Mouse (Mus musculus) MEL (cell line): ENCODE results near the gene Tbcd. TPM values are rescaled to one million over a fixed set of nuclear protein-coding genes. Genes with fewer than 3 reads are reported as not detected.

ENCODE experiments used
- DNase-seq: peaks from one replicate; pipeline ENCODE4 v3.0.0; 2011; ENCODE audit warnings: low read depth, low spot score
- H3K27ac ChIP-seq: 2 replicates; pipeline ENCODE4 v1.5.1; 2012; ENCODE audit warnings: low read depth, mild to moderate bottlenecking, control low read depth, low read length, moderate library complexity; ENCODE audit not compliant: control insufficient read depth
- H3K27me3 ChIP-seq, 2 experiments: fragments of 150-350 bp in 1 of 2; sonication (generic) in 1 of 2; 2 replicates each; pipeline ENCODE4 v1.6.1; 2012; ENCODE audit warnings: low read length in 2 of 2, mild to moderate bottlenecking in 2 of 2, improper control_type of control experiment in 1 of 2, moderate library complexity in 1 of 2; ENCODE audit not compliant: insufficient read depth in 2 of 2, control insufficient read depth in 1 of 2
- H3K36me3 ChIP-seq, 2 experiments: 2 replicates each; pipeline ENCODE4 v1.6.1; 2012 to 2014; ENCODE audit warnings: low read length in 2 of 2, improper control_type of control experiment in 1 of 2, inconsistent platforms in 1 of 2, mild to moderate bottlenecking in 1 of 2; ENCODE audit not compliant: insufficient read depth in 2 of 2, control insufficient read depth in 1 of 2
- H3K4me1 ChIP-seq, 2 experiments: fragments of 150-350 bp in 1 of 2; sonication (generic) in 1 of 2; 2 replicates each; pipeline ENCODE4 v1.6.1; 2012; ENCODE audit warnings: low read length in 2 of 2, improper control_type of control experiment in 1 of 2, mild to moderate bottlenecking in 1 of 2; ENCODE audit not compliant: insufficient read depth in 2 of 2, control insufficient read depth in 1 of 2
- H3K4me3 ChIP-seq, 2 experiments: fragments of 150-350 bp in 1 of 2; sonication (generic) in 1 of 2; 2 replicates each; pipeline ENCODE4 v1.5.1; 2012; ENCODE audit warnings: low read depth in 2 of 2, low read length in 2 of 2, mild to moderate bottlenecking in 2 of 2, moderate library complexity in 2 of 2, control low read depth in 1 of 2, improper control_type of control experiment in 1 of 2; ENCODE audit not compliant: control insufficient read depth in 1 of 2, insufficient read depth in 1 of 2
- H3K79me2 ChIP-seq: 2 replicates; pipeline ENCODE4 v1.6.1; 2012; ENCODE audit warnings: mild to moderate bottlenecking, low read length, moderate library complexity; ENCODE audit not compliant: control insufficient read depth, poor library complexity, insufficient read depth
- H3K9ac ChIP-seq: 2 replicates; pipeline ENCODE4 v1.6.1; 2012; ENCODE audit warnings: low read depth, mild to moderate bottlenecking, control low read depth, low read length, moderate library complexity; ENCODE audit not compliant: control insufficient read depth, poor library complexity, severe bottlenecking
- H3K9me3 ChIP-seq: fragments of 150-350 bp; sonication (generic); replicated peaks from 2 replicates; pipeline ENCODE4 v1.6.1; 2012; ENCODE audit warnings: mild to moderate bottlenecking, low read length, improper control_type of control experiment, moderate library complexity; ENCODE audit not compliant: insufficient read depth
- BHLHE40 ChIP-seq: IDR thresholded peaks from 2 replicates; pipeline ENCODE4 v1.6.1; 2012; ENCODE audit warnings: low read depth, mild to moderate bottlenecking, inconsistent platforms, low read length, improper control_type of control experiment, borderline replicate concordance
- CHD1 ChIP-seq: IDR thresholded peaks from 2 replicates; pipeline ENCODE4 v1.6.1; 2012; ENCODE audit warnings: low read depth, mild to moderate bottlenecking, inconsistent platforms, low read length, improper control_type of control experiment
- CHD2 ChIP-seq: IDR thresholded peaks from 2 replicates; pipeline ENCODE4 v1.6.1; 2011; ENCODE audit warnings: low read length, improper control_type of control experiment
- CTCF ChIP-seq, 3 experiments: IDR thresholded peaks in 2 of 3; conservative IDR thresholded peaks in 1 of 3; 2 replicates each; pipeline ENCODE4 v1.5.1; 2011 to 2012; ENCODE audit warnings: low read length in 3 of 3, low read depth in 2 of 3, mild to moderate bottlenecking in 2 of 3, improper control_type of control experiment in 1 of 3, inconsistent platforms in 1 of 3, mixed read lengths in 1 of 3, moderate library complexity in 1 of 3; ENCODE audit not compliant: control insufficient read depth in 1 of 3, insufficient read depth in 1 of 3, poor library complexity in 1 of 3, severe bottlenecking in 1 of 3
- E2F4 ChIP-seq: IDR thresholded peaks from 2 replicates; pipeline ENCODE4 v1.6.1; 2011; ENCODE audit warnings: low read depth, low read length, improper control_type of control experiment, borderline replicate concordance
- EP300 ChIP-seq, 2 experiments: IDR thresholded peaks; 2 replicates each; pipeline ENCODE4 v1.6.1; 2011; ENCODE audit warnings: improper control_type of control experiment in 2 of 2, low read length in 2 of 2, low read depth in 1 of 2, mild to moderate bottlenecking in 1 of 2
- ETS1 ChIP-seq: IDR thresholded peaks from 2 replicates; pipeline ENCODE4 v1.6.1; 2012; ENCODE audit warnings: low read depth, mild to moderate bottlenecking, inconsistent platforms, low read length, improper control_type of control experiment, moderate library complexity
- GATA1 ChIP-seq: IDR thresholded peaks from 2 replicates; pipeline ENCODE4 v1.6.1; 2011; ENCODE audit warnings: low read depth, low read length, improper control_type of control experiment
- JUND ChIP-seq: IDR thresholded peaks from 2 replicates; pipeline ENCODE4 v1.6.1; 2011; ENCODE audit warnings: low read depth, mild to moderate bottlenecking, improper control_type of control experiment, low read length
- KAT2A ChIP-seq: conservative IDR thresholded peaks from 2 replicates; pipeline ENCODE4 v1.6.1; 2012; ENCODE audit warnings: low read depth, low read length, improper control_type of control experiment, inconsistent platforms
- MAFK ChIP-seq: IDR thresholded peaks from 2 replicates; pipeline ENCODE4 v1.6.1; 2011; ENCODE audit warnings: low read depth, mild to moderate bottlenecking, low read length, improper control_type of control experiment, borderline replicate concordance
- MAZ ChIP-seq: IDR thresholded peaks from 2 replicates; pipeline ENCODE4 v1.6.1; 2012; ENCODE audit warnings: low read depth, mild to moderate bottlenecking, inconsistent platforms, low read length, improper control_type of control experiment
- MEF2A ChIP-seq: IDR thresholded peaks from 2 replicates; pipeline ENCODE4 v1.6.1; 2014; ENCODE audit warnings: low read depth, mild to moderate bottlenecking, inconsistent platforms, low read length, improper control_type of control experiment; ENCODE audit not compliant: poor library complexity, insufficient replicate concordance, severe bottlenecking; ENCODE audit errors: extremely low read depth
- MXI1 ChIP-seq: IDR thresholded peaks from 2 replicates; pipeline ENCODE4 v1.6.1; 2011; ENCODE audit warnings: mild to moderate bottlenecking, low read depth, low read length, improper control_type of control experiment
- MYB ChIP-seq: IDR thresholded peaks from 2 replicates; pipeline ENCODE4 v1.6.1; 2011; ENCODE audit warnings: mild to moderate bottlenecking, low read depth, low read length, improper control_type of control experiment
- MYC ChIP-seq: IDR thresholded peaks from 2 replicates; pipeline ENCODE4 v1.6.1; 2011; ENCODE audit warnings: low read depth, mild to moderate bottlenecking, low read length, improper control_type of control experiment, moderate library complexity
- NELFE ChIP-seq: IDR thresholded peaks from 2 replicates; pipeline ENCODE4 v1.6.1; 2011; ENCODE audit warnings: low read depth, low read length, improper control_type of control experiment
- NRF1 ChIP-seq: IDR thresholded peaks from 2 replicates; pipeline ENCODE4 v1.6.1; 2014; ENCODE audit warnings: low read depth, mild to moderate bottlenecking, inconsistent platforms, low read length, improper control_type of control experiment, moderate library complexity; ENCODE audit not compliant: poor library complexity, insufficient read depth, severe bottlenecking
- POLR2A ChIP-seq, 2 experiments: IDR thresholded peaks; 2 replicates each; pipeline ENCODE4 v1.6.1; 2011 to 2012; ENCODE audit warnings: low read length in 2 of 2, mild to moderate bottlenecking in 2 of 2, control low read depth in 1 of 2, improper control_type of control experiment in 1 of 2, low read depth in 1 of 2, moderate library complexity in 1 of 2; ENCODE audit not compliant: control insufficient read depth in 1 of 2, insufficient read depth in 1 of 2, poor library complexity in 1 of 2
- POLR2AphosphoS2 ChIP-seq: IDR thresholded peaks from 2 replicates; pipeline ENCODE4 v1.6.1; 2011; ENCODE audit warnings: low read length, improper control_type of control experiment
- POLR2AphosphoS5 ChIP-seq: IDR thresholded peaks from 2 replicates; pipeline ENCODE4 v1.6.1; 2012; ENCODE audit warnings: low read depth, borderline replicate concordance, mild to moderate bottlenecking, inconsistent platforms, low read length, moderate library complexity, mixed read lengths
- RAD21 ChIP-seq: IDR thresholded peaks from 2 replicates; pipeline ENCODE4 v1.6.1; 2011; ENCODE audit warnings: mild to moderate bottlenecking, low read depth, low read length, improper control_type of control experiment
- SIN3A ChIP-seq: IDR thresholded peaks from 2 replicates; pipeline ENCODE4 v1.6.1; 2012; ENCODE audit warnings: low read length, improper control_type of control experiment, inconsistent platforms
- SMC3 ChIP-seq: IDR thresholded peaks from 2 replicates; pipeline ENCODE4 v1.6.1; 2011; ENCODE audit warnings: low read depth, low read length, improper control_type of control experiment
- TAL1 ChIP-seq: IDR thresholded peaks from 2 replicates; pipeline ENCODE4 v1.6.1; 2012; ENCODE audit warnings: mild to moderate bottlenecking, inconsistent platforms, low read length, moderate library complexity, mixed read lengths
- UBTF ChIP-seq: IDR thresholded peaks from 2 replicates; pipeline ENCODE4 v1.6.1; 2012; ENCODE audit warnings: low read depth, mild to moderate bottlenecking, inconsistent platforms, low read length, improper control_type of control experiment, moderate library complexity, borderline replicate concordance; ENCODE audit not compliant: insufficient read depth
- USF1 ChIP-seq: IDR thresholded peaks from 2 replicates; pipeline ENCODE4 v1.6.1; 2014; ENCODE audit warnings: low read depth, mild to moderate bottlenecking, inconsistent platforms, low read length, improper control_type of control experiment, moderate library complexity
- USF2 ChIP-seq, 2 experiments: IDR thresholded peaks; 2 replicates each; pipeline ENCODE4 v1.6.1; 2011 to 2012; ENCODE audit warnings: improper control_type of control experiment in 2 of 2, low read length in 2 of 2, borderline replicate concordance in 1 of 2, inconsistent platforms in 1 of 2, low read depth in 1 of 2, mild to moderate bottlenecking in 1 of 2; ENCODE audit not compliant: insufficient read depth in 1 of 2
- ZC3H11A ChIP-seq: IDR thresholded peaks from 2 replicates; pipeline ENCODE4 v1.6.1; 2012; ENCODE audit warnings: low read depth, mild to moderate bottlenecking, inconsistent platforms, low read length, improper control_type of control experiment
- ZNF384 ChIP-seq: IDR thresholded peaks from 2 replicates; pipeline ENCODE4 v1.6.1; 2012; ENCODE audit warnings: low read depth, mild to moderate bottlenecking, inconsistent platforms, low read length, improper control_type of control experiment
- polyA plus RNA-seq, 2 experiments: library from polyadenylated mRNA; stranded (reverse) in 1 of 2; unstranded in 1 of 2; fragments of >175 nt in 1 of 2; fragments of >200 nt in 1 of 2; gene quantifications; 2 replicates each; pipeline versions ENCODE4 v1.2.1 to v1.2.4; 2012; ENCODE audit warnings: low replicate concordance in 2 of 2, low read depth in 1 of 2; ENCODE audit not compliant: insufficient read length in 2 of 2, insufficient read depth in 1 of 2, missing spikeins in 1 of 2
- total RNA-seq: library from RNA; depleted of rRNA; stranded (reverse); fragments of 300-350 nt; gene quantifications from 2 replicates; pipeline ENCODE4 v1.2.3, GENCODE M21; 2012

Gene Tbcd
- total and polyA plus RNA-seq, 3 experiments, result 50.0 to 65.3 TPM; not detected in 1

GRCm38 (mm10) chr11:121474831-121475230 is 23.1 kb downstream of the Tbcd start:
- DNase-seq, result no peak
- Histone ChIP-seq H3K4me3 (no peak overlapping the region), H3K27me3 (no peaks in the 10 kb centered on the region), H3K27ac (no peak overlapping the region), H3K9me3 (no peaks in the 10 kb centered on the region), H3K9ac (no peak overlapping the region), H3K4me1 (no peaks in the 10 kb centered on the region), H3K36me3 (peaks cover 0 to 14% of the 10 kb centered on the region in 2 experiments; a peak in 3 of 4 replicates), H3K79me2 (no peaks in the 10 kb centered on the region)
- no peak for TF ChIP-seq MEF2A
- no peak for TF ChIP-seq MYC
- TF ChIP-seq POLR2A (IDR thresholded peaks at IDR 0.05; ENCODE audit: control insufficient read depth in 1 of 2, insufficient read depth in 1 of 2, low read depth in 1 of 2, low read length in 2 of 2, poor library complexity in 1 of 2), result no peak
- no peak for TF ChIP-seq JUND
- TF ChIP-seq MAFK, result no peak
- TF ChIP-seq USF2 (IDR thresholded peaks at IDR 0.05; ENCODE audit: borderline replicate concordance in 1 of 2, insufficient read depth in 1 of 2, low read depth in 1 of 2, low read length in 2 of 2), result no peak
- no peak for TF ChIP-seq SMC3
- TF ChIP-seq GATA1, result no peak
- TF ChIP-seq CHD2, result no peak
- no peak for TF ChIP-seq USF1
- TF ChIP-seq MYB, result no peak

GRCm38 (mm10) chr11:121475699-121476415 is 24.1 kb downstream of the Tbcd start:
- H3K4me1 ChIP-seq, result no peaks in the 10 kb centered on the region
- H3K4me3 ChIP-seq, result no peak overlapping the region
- no peaks in the 10 kb centered on the region for H3K79me2 ChIP-seq
- no peak overlapping the region for H3K27ac ChIP-seq
- TF ChIP-seq ZNF384 (peak; percentile 76), UBTF (no peak), BHLHE40 (no peak), EP300 (IDR thresholded peaks at IDR 0.05; ENCODE audit: low read depth in 1 of 2, low read length in 2 of 2) (no peak), SIN3A (no peak), USF2 (IDR thresholded peaks at IDR 0.05; ENCODE audit: borderline replicate concordance in 1 of 2, insufficient read depth in 1 of 2, low read depth in 1 of 2, low read length in 2 of 2) (no peak), TAL1 (no peak), MAZ (no peak), E2F4 (no peak), RAD21 (peak; percentile 97), ZC3H11A (peak; percentile 93), CHD1 (no peak), POLR2AphosphoS5 (no peak), POLR2AphosphoS2 (no peak), CTCF (IDR thresholded peaks at IDR 0.05 in 2 of 3, conservative IDR thresholded peaks at IDR 0.05 in 1 of 3; ENCODE audit: control insufficient read depth in 1 of 3, insufficient read depth in 1 of 3, low read depth in 2 of 3, low read length in 3 of 3, poor library complexity in 1 of 3, severe bottlenecking in 1 of 3) (peak; percentile 90 to 99 (median 98)), MAFK (no peak), NRF1 (no peak), NELFE (no peak), ETS1 (no peak), USF1 (no peak), MXI1 (no peak), SMC3 (peak; percentile 96), KAT2A (no peak), JUND (no peak)
- no peaks in the 10 kb centered on the region for H3K9me3 ChIP-seq
- no peaks in the 10 kb centered on the region for H3K27me3 ChIP-seq
- peak overlapping the region; percentile 19; the same call in 1 of the 2 replicates for H3K9ac ChIP-seq
- peaks cover 0 to 15% of the 10 kb centered on the region in 2 experiments; a peak in 3 of 4 replicates for H3K36me3 ChIP-seq
- peak; percentile 85 for DNase-seq
